Mouse (Mus musculus): ENCODE data around the gene Add1. TPM values are rescaled to one million over a fixed set of nuclear protein-coding genes. Genes with fewer than 3 reads are reported as not detected.
A peak's percentile ranks its signal among the peaks of the same experiment; 100 is the strongest.

Gene Add1
- polyA plus RNA-seq, 1 experiment from 2014 or later: 149 TPM

DNA sequence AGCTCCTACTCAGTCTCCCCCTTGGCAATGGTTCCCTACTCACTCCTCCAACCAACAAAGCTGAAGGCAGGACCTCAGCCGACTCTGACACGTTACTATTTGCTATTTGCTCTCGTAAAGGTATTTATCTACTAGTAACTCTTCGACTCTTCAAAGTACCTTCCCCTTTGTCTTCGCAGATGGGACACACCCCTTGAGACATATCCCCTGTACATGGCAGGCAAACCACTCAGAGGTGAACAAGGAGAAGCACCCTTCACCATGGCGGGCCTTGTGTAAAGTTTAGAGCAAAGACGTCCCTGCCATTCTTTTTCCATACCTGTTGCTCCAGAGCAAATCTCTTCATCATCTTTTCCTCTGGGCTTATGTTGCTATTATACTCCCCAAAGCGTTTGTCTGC is 84.1 kb downstream of the Add1 start:
- Histone ChIP-seq H3K9me3 (ENCODE audit: control insufficient read depth, low read length) (no peaks in the 10 kb centered on the region), H3K4me2 (ENCODE audit: low read depth, severe bottlenecking) (no peak overlapping the region), H3K4me3 (ENCODE audit: low read depth, low read length) (no peak overlapping the region), H3K27ac (replicated peaks; ENCODE audit: low read depth, low read length) (no peak overlapping the region), H3K9ac (ENCODE audit: low read length) (no peak overlapping the region), H3K27me3 (ENCODE audit: control insufficient read depth, insufficient read depth, low read length) (peaks cover 2% of the 10 kb centered on the region; the same call in 1 of the 2 replicates), H3K4me1 (ENCODE audit: control insufficient read depth, insufficient read depth, low read length) (peaks cover 2% of the 10 kb centered on the region; the same call in 1 of the 2 replicates), H3K36me3 (ENCODE audit: control insufficient read depth, insufficient read depth, low read length) (peaks cover 15% of the 10 kb centered on the region)
- peak; percentile 8 for DNase-seq (ENCODE audit: low spot score)
- 93% methylated on average over 8 of the region's 8 CpGs for WGBS
- no peak for ATAC-seq (ENCODE audit: insufficient number of reproducible peaks, low FRiP score, low TSS enrichment, low read depth)

DNA sequence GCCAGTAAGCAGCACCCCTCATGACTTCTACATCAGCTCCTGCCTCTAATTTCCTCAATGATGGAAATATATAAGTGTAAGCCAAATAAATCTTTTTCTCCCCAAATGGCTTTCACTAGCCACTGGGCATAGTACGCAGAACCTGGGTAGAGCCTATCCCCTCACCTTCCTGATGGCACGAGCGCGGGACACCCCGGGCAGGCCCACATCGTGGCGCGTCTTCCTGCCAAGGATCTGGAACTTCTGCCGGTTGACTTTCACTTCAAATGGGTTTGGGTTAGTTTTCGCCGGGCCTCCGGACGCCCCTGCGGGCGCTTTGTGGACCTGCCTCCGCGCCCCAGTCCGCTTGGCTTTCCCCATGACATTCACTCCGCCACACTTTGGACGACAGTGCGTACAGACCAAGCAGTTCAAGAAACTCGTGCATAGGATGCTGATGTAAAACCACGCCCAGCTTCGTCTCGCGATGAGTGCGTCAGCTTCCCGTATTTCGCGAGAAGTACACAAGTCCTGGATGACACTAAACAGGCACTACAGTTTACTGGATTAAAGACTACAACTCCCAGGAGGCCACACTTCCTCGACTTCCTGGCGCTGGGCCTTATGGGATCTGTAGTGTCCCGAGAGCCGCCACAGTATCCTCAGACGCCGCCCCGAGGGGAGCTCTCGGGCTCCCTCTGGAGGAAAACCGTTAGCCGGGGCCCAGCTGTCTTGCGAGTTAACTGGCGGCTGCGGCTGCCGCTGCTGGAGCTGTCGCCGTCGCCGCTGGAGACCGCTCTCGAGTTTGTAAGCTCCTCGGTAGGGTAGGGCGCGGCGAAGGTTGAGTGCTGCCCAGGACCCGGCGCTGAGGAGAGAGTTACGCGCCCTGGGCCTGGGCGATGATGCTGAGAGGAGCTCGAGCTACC is 86.5 kb downstream of the Add1 start, which contains the start of the genes Nop14 and Grk4:
Nop14 (minus strand) TSS at position 463 of the 905 bp plus-strand sequence.
Grk4 (plus strand) TSS at position 694 of the 905 bp plus-strand sequence.
- peak; percentile 100 for DNase-seq (ENCODE audit: low spot score)
- Histone ChIP-seq H3K27ac (replicated peaks; ENCODE audit: low read depth, low read length) (peak within 1 kb of the TSS; percentile 51; the same call in 1 of the 2 replicates), H3K4me3 (ENCODE audit: low read depth, low read length) (peak within 1 kb of the TSS; percentile 78), H3K4me2 (ENCODE audit: low read depth, severe bottlenecking) (peak within 1 kb of the TSS; percentile 54), H3K9me3 (ENCODE audit: control insufficient read depth, low read length) (no peaks in the 10 kb centered on the region), H3K4me1 (ENCODE audit: control insufficient read depth, insufficient read depth, low read length) (peaks cover 2% of the 10 kb centered on the region; the same call in 1 of the 2 replicates), H3K36me3 (ENCODE audit: control insufficient read depth, insufficient read depth, low read length) (peaks cover 4% of the 10 kb centered on the region), H3K9ac (ENCODE audit: low read length) (peak within 1 kb of the TSS; percentile 74), H3K27me3 (ENCODE audit: control insufficient read depth, insufficient read depth, low read length) (peaks cover 2% of the 10 kb centered on the region; the same call in 1 of the 2 replicates)
- WGBS: under 1% methylated on average over 60 of the region's 60 CpGs
- ATAC-seq (ENCODE audit: insufficient number of reproducible peaks, low FRiP score, low TSS enrichment, low read depth): peak; percentile 100

DNA sequence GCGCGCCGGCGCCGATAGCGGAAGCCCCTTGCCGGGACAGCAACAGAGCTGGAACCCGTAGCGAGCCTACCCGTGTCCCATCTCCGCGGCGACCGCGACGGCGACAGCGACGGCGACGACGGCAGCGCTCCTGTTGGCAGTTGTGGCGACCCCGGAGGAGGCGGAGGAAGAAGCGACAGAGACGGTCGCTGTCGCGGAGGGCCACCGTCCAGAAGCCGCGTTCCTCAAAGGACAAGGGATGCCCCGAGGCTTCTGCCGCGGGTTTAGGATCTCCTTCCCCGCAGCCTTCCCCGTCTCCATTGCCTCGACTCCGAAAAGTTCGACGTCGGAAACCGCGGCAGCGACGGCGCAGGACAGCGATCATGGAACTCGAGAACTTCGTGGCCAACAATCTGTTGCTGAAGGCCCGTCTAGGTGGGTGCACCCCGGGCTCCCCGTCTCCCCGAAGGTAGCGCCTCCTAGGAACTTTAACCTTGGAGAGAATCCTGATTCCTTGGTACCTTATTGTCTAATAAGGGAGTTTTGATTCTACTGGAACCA is 87.2 kb downstream of the Add1 start:
- Histone ChIP-seq H3K27me3 (ENCODE audit: control insufficient read depth, insufficient read depth, low read length) (peaks cover 2% of the 10 kb centered on the region; the same call in 1 of the 2 replicates), H3K9ac (ENCODE audit: low read length) (peak overlapping the region; percentile 67), H3K36me3 (ENCODE audit: control insufficient read depth, insufficient read depth, low read length) (peaks cover 2% of the 10 kb centered on the region; the same call in 1 of the 2 replicates), H3K4me1 (ENCODE audit: control insufficient read depth, insufficient read depth, low read length) (peaks cover 2% of the 10 kb centered on the region; the same call in 1 of the 2 replicates), H3K4me2 (ENCODE audit: low read depth, severe bottlenecking) (peak overlapping the region; percentile 54), H3K27ac (replicated peaks; ENCODE audit: low read depth, low read length) (peak overlapping the region; percentile 51; the same call in 1 of the 2 replicates), H3K9me3 (ENCODE audit: control insufficient read depth, low read length) (no peaks in the 10 kb centered on the region), H3K4me3 (ENCODE audit: low read depth, low read length) (peak overlapping the region; percentile 78)
- DNase-seq (ENCODE audit: low spot score) (no peak), ATAC-seq (ENCODE audit: insufficient number of reproducible peaks, low FRiP score, low TSS enrichment, low read depth) (no peak)
- WGBS: under 1% methylated on average over 57 of the region's 57 CpGs

DNA sequence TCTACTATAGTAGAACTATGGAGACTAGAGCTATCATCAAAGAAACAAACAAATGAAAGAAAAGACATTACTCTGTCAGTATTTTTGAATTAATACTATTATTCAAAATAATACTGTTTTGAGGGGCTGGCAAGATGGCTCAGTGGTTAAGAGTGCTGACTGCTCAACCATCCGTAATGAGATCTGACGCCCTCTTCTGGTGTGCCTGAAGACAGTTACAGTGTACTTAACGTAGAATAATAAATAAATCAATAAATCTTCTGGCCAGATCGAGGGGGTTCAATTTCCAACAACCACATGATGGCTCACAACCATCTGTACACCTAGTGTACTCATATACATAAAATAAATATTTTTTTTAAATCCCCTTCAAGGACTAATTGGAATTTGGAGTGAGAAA is 88.4 kb downstream of the Add1 start:
- DNase-seq (ENCODE audit: low spot score) (no peak), ATAC-seq (ENCODE audit: insufficient number of reproducible peaks, low FRiP score, low TSS enrichment, low read depth) (no peak)
- no peak overlapping the region for H3K9ac ChIP-seq (ENCODE audit: low read length)
- 77% methylated on average over 4 of the region's 4 CpGs for WGBS
- H3K27ac ChIP-seq (replicated peaks; ENCODE audit: low read depth, low read length): no peak overlapping the region
- H3K9me3 ChIP-seq (ENCODE audit: control insufficient read depth, low read length): no peaks in the 10 kb centered on the region
- H3K4me2 ChIP-seq (ENCODE audit: low read depth, severe bottlenecking): no peak overlapping the region
- no peaks in the 10 kb centered on the region for H3K36me3 ChIP-seq (ENCODE audit: control insufficient read depth, insufficient read depth, low read length)
- H3K4me1 ChIP-seq (ENCODE audit: control insufficient read depth, insufficient read depth, low read length): peaks cover 2% of the 10 kb centered on the region; the same call in 1 of the 2 replicates
- no peak overlapping the region for H3K4me3 ChIP-seq (ENCODE audit: low read depth, low read length)
- peaks cover 2% of the 10 kb centered on the region; the same call in 1 of the 2 replicates for H3K27me3 ChIP-seq (ENCODE audit: control insufficient read depth, insufficient read depth, low read length)

DNA sequence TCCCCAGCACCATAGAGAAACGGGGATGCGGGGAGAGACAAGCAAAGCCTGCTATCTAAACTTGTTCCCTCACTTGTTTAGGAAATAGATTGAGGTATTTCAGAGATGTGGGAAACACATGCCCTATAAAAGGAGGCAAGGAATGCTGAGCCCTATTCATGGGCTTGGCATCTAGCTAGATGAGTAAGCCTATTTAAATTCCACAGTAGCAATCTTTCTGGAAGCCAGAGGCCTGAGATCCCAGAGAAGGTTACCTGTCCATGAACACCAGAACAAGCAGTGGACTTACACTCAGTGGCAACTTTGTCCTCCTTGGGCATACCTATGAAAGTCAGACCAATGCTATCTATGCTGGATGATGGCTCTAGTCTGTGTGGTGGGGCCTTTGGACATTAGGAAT is 89.8 kb downstream of the Add1 start:
- WGBS: 97% methylated on average over 2 of the region's 2 CpGs
- DNase-seq (ENCODE audit: low spot score) (no peak), ATAC-seq (ENCODE audit: insufficient number of reproducible peaks, low FRiP score, low TSS enrichment, low read depth) (no peak)
- Histone ChIP-seq H3K9me3 (ENCODE audit: control insufficient read depth, low read length) (no peaks in the 10 kb centered on the region), H3K36me3 (ENCODE audit: control insufficient read depth, insufficient read depth, low read length) (no peaks in the 10 kb centered on the region), H3K4me3 (ENCODE audit: low read depth, low read length) (no peak overlapping the region), H3K4me1 (ENCODE audit: control insufficient read depth, insufficient read depth, low read length) (peaks cover 2% of the 10 kb centered on the region; the same call in 1 of the 2 replicates), H3K27me3 (ENCODE audit: control insufficient read depth, insufficient read depth, low read length) (peaks cover 2% of the 10 kb centered on the region; the same call in 1 of the 2 replicates), H3K9ac (ENCODE audit: low read length) (no peak overlapping the region), H3K27ac (replicated peaks; ENCODE audit: low read depth, low read length) (no peak overlapping the region), H3K4me2 (ENCODE audit: low read depth, severe bottlenecking) (no peak overlapping the region)

DNA sequence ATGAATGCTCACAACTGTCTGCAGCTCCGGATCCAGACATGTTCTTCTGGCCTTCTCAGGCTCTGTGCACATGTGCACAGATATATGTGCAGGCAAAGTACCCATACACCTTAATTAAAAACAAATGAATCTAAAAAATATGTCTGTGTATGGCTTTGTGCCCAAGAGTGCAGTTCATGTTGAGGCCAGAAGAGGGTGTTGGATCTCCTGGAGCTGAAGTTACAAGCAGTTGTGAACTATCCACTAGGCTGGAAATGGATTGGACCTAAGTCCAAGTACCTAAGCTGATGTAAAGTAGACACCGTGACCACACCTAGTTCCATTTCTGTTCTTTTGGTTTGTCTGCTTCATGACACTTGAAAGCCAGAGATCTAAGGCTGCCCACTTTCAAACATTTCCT is 96.0 kb downstream of the Add1 start:
- Histone ChIP-seq H3K9ac (ENCODE audit: low read length) (no peak overlapping the region), H3K9me3 (ENCODE audit: control insufficient read depth, low read length) (no peaks in the 10 kb centered on the region), H3K27ac (replicated peaks; ENCODE audit: low read depth, low read length) (no peak overlapping the region), H3K36me3 (ENCODE audit: control insufficient read depth, insufficient read depth, low read length) (no peaks in the 10 kb centered on the region), H3K27me3 (ENCODE audit: control insufficient read depth, insufficient read depth, low read length) (no peaks in the 10 kb centered on the region), H3K4me1 (ENCODE audit: control insufficient read depth, insufficient read depth, low read length) (no peaks in the 10 kb centered on the region), H3K4me3 (ENCODE audit: low read depth, low read length) (no peak overlapping the region), H3K4me2 (ENCODE audit: low read depth, severe bottlenecking) (no peak overlapping the region)
- ATAC-seq (ENCODE audit: insufficient number of reproducible peaks, low FRiP score, low TSS enrichment, low read depth): no peak
- DNase-seq (ENCODE audit: low spot score): no peak
- 78% methylated on average over 2 of the region's 2 CpGs for WGBS

DNA sequence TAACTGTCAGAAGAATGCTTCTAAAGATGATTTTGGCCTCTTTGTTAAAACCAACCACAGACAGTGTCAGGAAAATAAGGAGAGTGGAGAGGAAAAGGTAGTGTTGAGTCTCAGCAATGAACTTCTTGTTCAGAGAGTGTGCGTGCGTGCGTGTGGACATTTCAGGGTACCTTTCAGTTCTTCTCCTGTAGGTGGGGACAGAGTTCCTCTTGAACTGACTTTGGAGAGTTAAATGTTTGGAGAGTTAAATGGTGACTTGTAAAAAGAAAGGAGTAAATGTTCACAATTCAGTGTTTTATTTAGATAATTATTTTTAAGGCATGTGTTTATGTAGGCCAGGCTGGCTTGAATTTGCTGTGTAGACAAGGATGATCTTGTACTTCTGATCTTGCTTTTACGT is 96.8 kb downstream of the Add1 start:
- Histone ChIP-seq H3K9me3 (ENCODE audit: control insufficient read depth, low read length) (no peaks in the 10 kb centered on the region), H3K4me1 (ENCODE audit: control insufficient read depth, insufficient read depth, low read length) (no peaks in the 10 kb centered on the region), H3K36me3 (ENCODE audit: control insufficient read depth, insufficient read depth, low read length) (no peaks in the 10 kb centered on the region), H3K9ac (ENCODE audit: low read length) (no peak overlapping the region), H3K4me3 (ENCODE audit: low read depth, low read length) (no peak overlapping the region), H3K27ac (replicated peaks; ENCODE audit: low read depth, low read length) (no peak overlapping the region), H3K4me2 (ENCODE audit: low read depth, severe bottlenecking) (no peak overlapping the region), H3K27me3 (ENCODE audit: control insufficient read depth, insufficient read depth, low read length) (no peaks in the 10 kb centered on the region)
- WGBS: 76% methylated on average over 4 of the region's 4 CpGs
- ATAC-seq (ENCODE audit: insufficient number of reproducible peaks, low FRiP score, low TSS enrichment, low read depth): no peak
- no peak for DNase-seq (ENCODE audit: low spot score)
